Mouse (Mus musculus) heart, postnatal 36 days (tissue): ENCODE data around the gene H2afz. TPM values are rescaled to one million over a fixed set of nuclear protein-coding genes. Genes with fewer than 3 reads are reported as not detected.
A peak's percentile ranks its signal among the peaks of the same experiment; 100 is the strongest.

Experiments
- DNase-seq, 2 experiments: peaks; one replicate each; pipeline ENCODE4 v3.0.0; 2021 to 2022
- intact Hi-C: fragments of 180-260 bp; cut with DNase I; formaldehyde crosslinking; loops from one replicate; pipeline ENCODE4 v1.15.1; 2025
- total RNA-seq, 2 experiments: library from RNA; stranded (reverse); gene quantifications; 2 replicates each; pipeline ENCODE4 v1.2.3; 2021

Gene H2afz
- total RNA-seq, 2 experiments from 2014 or later = 60.4 to 61.0 TPM

DNA sequence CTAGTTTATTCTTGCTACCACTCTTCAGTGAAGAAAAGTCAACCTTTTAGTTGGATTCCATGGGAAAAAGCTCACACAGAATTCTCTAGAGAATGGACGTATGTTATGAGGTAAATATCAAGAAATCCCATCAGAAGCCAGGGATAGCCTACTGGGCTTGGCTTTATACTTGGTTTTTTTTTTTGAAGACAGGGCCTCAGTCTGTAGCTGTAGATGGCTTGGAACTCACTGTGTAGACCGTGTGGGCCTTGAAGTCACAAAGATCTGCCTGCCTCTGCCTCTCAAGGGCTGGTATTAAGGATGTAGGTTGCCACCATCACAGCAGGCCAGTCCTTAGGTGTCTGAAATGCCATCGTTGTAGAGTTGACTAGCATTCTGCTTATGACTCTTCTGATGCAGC, 1.7 kb upstream of the H2afz start:
- no peak for DNase-seq
- intact Hi-C loops = loop anchor here (5.0 kb wide), 1 partner anchor 665 kb away; the partner anchor contains the start of gene Eif4e

DNA sequence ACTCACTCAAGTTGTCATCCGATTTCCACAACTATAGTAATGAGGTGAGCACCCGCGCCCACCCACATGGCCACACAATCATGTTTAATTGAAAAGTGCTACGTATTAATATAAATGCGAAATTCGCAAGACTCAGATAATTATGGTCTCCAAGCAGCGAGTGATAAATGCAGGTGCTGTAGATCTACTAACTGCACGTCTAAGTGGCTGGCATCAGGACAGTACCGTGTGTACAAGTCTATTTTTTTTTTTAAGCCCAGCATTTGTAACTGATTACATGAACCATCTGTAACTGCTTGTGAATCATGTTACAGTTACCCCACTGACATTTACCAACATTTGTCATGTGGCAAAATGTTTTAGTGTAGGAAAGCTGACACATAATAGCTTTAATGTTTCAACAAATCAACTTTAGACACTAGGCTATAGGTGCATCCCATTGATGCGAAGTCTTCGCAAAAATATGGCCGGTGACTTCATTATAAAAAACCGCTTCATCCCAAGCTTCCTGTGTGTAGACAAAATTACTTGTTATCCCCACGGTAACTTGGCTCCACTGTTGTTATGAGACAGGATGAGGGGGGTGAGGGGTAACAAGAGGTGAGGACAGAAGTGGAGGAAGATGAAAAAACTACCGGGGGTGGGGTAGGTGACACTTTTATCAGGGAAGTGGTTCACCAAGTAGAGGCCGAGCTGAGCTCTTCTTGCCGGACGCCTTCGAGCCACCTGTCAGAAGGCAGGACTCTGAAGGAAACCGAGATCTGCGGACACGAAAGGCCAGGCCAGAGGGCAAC, 760 bp upstream of the H2afz start:
- intact Hi-C loops = loop anchor here (2.0 to 5.0 kb wide), 2 partner anchors 127 to 664 kb away; partner anchors contain the start of gene Eif4e
- DNase-seq = no peak

DNA sequence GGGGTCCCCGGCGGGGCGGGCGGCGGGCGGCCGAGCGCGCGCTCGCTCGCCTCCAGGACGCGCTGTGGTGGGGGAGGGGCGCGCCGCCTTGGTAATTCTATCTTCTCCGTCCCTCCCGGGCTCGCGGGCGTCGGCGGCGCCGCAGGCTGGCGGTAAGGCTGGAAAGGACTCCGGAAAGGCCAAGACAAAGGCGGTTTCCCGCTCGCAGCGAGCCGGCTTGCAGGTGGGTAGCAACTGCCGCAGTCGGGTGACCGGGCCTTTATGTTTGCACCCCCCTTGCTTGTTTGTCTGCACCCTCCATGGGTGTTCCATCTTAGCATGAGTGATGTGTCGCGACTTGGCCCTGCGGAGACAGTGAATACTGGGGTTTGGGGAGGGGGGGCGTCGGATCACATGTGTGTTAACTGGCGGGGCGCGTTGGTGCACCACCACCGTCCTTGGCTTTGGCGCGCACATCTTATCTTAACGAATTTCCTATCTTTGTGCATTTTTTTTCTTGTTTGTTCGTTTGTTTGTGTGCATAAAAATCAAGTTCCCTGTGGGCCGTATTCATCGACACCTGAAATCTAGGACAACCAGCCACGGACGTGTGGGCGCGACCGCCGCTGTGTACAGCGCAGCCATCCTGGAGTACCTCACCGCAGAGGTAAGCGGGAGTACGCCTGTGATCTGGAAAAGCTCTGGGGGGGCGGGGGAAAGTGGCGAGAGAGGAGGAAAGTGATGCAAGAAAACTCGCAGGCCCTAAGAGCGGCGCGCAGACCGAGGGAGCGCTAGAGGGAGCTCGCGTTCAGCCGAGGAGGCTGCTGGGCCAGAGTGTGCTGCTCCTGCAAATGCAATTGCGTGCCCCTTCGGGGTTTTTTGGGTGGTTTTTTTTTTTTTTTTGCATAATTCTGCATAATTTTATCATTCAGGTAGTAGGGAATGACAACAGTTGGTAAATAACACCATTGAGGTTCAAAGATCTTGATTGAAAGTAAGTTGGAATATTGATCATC, 998 bp downstream of the H2afz start:
- DNase-seq = peak; percentile 83 to 89
- intact Hi-C loops = loop anchor here (1.0 to 5.0 kb wide), 5 partner anchors 59 to 662 kb away; partner anchors contain the start of genes 1110002E22Rik, Adh5, Eif4e and Gm5105

GRCm38 (mm10) chr3:137867133-137867436, 2.8 kb downstream of the H2afz start:
- DNase-seq = no peak
- intact Hi-C loops = loop anchor here (1.0 to 5.0 kb wide), 4 partner anchors 51 to 575 kb away; partner anchors contain the start of genes 1110002E22Rik, Adh5, Gm5105 and Lamtor3

- intact Hi-C loops = loop anchor here (1.0 to 5.0 kb wide), 4 partner anchors 51 to 575 kb away; partner anchors contain the start of genes 1110002E22Rik, Adh5, Gm5105 and Lamtor3
- DNase-seq = peak; percentile 69 to 80
Measured at GRCm38 (mm10) chr3:137867437-137868093, 3.3 kb downstream of the H2afz start, which contains the start of gene Dnajb14. Gene Dnajb14, plus strand, starts transcription at chr3:137867675.

DNA sequence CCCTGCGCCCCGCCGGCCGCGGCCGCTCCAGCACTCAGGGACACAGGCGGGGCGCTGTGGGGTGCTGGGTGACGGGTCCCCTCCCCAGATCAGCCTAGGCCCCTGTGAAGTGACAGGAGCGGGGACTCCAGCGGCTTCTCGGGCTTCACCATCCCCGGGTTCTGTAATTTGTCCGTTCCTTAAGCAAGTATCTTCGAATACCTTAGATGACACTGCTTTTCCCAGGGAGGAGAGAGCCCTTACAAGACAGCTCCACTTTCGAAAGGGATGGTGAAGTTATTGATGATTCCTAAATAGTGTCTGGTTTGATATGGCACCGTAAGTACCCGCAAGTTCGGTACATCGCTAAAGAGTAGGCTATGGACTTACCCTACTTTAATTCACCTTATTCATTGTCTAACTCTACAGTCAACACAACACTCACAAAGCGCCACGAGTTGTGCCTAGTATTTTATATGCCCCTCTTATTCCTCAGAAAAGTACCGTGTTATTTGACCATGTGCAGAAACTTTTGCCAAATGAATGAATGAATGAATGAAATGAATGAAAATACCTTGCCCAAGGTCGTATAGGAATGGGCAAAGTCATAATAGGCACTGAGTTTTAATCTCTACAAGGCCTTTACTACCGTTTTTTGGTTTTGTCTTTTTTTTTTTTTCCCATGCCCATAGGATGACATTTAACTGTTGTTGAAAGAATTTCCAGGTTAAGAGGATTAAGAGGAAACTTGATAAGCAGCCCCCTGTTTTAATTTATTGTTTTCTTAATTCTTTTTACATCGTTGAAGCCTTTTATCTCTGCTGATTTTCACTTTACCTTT, 4.0 kb downstream of the H2afz start:
- intact Hi-C loops = loop anchor here (5.0 kb wide), 2 partner anchors 199 to 574 kb away; partner anchors contain the start of genes 1110002E22Rik, Adh5 and Gm5105
- DNase-seq = no peak

GRCm38 (mm10) chr3:137869395-137869794, 5.1 kb downstream of the H2afz start:
- DNase-seq = no peak
- intact Hi-C loops = loop anchor here (5.0 kb wide), 2 partner anchors 198 to 573 kb away; partner anchors contain the start of genes 1110002E22Rik, Adh5 and Gm5105

- no peak for DNase-seq
- intact Hi-C loops = no loop called here
Measured at GRCm38 (mm10) chr3:137879313-137879712, 15.0 kb downstream of the H2afz start.

DNA sequence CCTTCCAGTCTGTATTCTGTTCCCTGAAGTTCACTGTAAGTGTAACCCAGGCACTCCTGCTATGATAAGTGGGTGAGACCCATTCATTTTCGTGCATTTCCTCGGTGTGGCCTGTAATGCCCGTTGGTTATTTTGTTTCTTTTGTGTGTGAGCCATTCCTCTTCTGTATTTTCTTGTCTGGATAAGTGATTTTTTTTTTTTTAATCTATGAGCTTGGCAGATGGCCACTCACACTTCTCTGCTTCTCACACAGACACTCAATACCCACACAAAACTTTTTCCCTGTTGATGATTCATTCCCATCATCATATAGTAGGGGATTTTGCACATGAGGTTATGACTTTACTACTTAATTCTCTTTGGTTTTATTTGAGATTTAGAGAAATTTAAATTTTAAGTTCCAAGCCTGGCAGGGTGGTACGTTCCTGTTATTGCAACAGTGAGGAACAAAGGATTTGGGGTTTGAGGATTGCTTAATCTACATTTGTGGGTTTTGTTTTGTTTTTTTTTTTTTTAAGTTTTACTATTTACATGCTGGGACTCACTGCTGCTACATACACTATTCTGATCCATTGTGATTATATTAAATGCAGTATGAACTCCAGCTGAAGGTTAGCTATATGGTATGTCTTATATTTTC, 15.9 kb downstream of the H2afz start:
- no peak for DNase-seq
- intact Hi-C loops = no loop called here

GRCm38 (mm10) chr3:137881093-137881492, 16.8 kb downstream of the H2afz start:
- intact Hi-C loops = no loop called here
- no peak for DNase-seq

GRCm38 (mm10) chr3:137887961-137888360, 23.7 kb downstream of the H2afz start:
- intact Hi-C loops = no loop called here
- DNase-seq = no peak

DNA sequence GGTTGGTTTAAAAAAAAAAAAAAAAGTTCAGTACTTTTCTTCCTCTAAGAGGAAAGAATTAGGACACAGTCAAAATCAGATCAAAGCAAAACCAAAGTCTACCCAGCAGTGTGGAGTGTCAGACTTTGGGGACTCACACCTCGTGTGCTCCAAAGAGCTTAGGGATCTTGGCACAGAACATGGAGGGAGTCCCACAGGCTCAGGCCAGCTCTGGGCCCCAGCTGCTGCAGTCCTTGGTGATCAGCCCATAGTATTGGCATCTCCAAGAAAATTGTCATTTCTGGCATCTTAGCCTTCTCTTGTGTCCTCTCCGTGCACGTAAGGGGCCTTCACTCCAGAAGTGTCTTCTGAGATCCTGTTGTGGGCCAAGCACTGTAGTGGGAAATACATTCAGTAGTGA, 26.8 kb downstream of the H2afz start:
- DNase-seq = no peak
- intact Hi-C loops = loop anchor here (10.0 kb wide), 1 partner anchor 116 kb away; no protein-coding TSS in a partner anchor

- DNase-seq = no peak
- intact Hi-C loops = loop anchor here (10.0 kb wide), 1 partner anchor 117 kb away; no protein-coding TSS in a partner anchor
Measured at GRCm38 (mm10) chr3:137892118-137892517, 27.8 kb downstream of the H2afz start.

GRCm38 (mm10) chr3:137893789-137894188, 29.5 kb downstream of the H2afz start:
- DNase-seq = no peak
- intact Hi-C loops = loop anchor here (10.0 kb wide), 1 partner anchor 119 kb away; no protein-coding TSS in a partner anchor

DNA sequence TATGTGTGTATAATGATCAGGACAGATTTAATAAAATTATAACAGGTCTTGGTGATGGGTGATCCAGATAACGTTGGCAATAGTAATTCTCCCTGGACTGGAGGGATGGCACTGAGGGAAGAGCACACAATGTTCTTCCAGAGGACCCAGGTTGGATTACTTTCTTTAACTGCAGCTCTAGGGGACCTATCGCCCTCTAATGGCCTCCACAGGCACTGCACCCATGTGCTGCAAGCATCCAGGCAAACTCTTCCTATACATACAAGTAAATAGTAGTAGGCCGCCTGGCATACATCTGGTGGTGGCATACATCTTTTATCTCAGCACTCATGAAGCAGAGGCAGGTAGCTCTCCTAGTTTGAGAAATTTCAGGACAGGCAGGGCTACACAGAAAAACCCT, 30.9 kb downstream of the H2afz start:
- intact Hi-C loops = loop anchor here (10.0 kb wide), 1 partner anchor 120 kb away; no protein-coding TSS in a partner anchor
- no peak for DNase-seq

- intact Hi-C loops = loop anchor here (10.0 kb wide), 1 partner anchor 122 kb away; no protein-coding TSS in a partner anchor
- no peak for DNase-seq
Measured at GRCm38 (mm10) chr3:137896386-137896785, 32.1 kb downstream of the H2afz start.

GRCm38 (mm10) chr3:137896867-137897266, 32.6 kb downstream of the H2afz start:
- no peak for DNase-seq
- intact Hi-C loops = loop anchor here (10.0 kb wide), 1 partner anchor 122 kb away; no protein-coding TSS in a partner anchor

DNA sequence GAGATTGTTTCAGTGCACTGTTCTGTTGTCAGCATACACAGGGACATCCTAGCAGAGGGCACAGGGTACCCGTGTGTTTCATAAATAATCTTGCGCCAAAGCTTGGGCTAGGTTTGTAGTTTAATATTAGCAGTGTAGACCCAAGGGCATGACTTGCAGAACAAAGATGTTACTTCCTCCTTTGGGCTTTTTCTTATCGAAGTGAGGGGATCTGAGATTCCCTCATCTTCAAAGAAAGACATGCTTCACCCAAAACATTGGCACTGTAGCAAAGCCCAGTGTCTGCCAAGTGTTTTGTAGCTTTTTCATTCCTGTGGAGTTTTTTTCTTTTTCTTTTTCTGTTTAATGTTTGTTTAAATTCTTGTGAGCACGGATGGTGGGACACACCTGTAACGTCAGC, 33.4 kb downstream of the H2afz start:
- intact Hi-C loops = loop anchor here (10.0 kb wide), 1 partner anchor 123 kb away; no protein-coding TSS in a partner anchor

More for the DNA sequence above, 33.4 kb downstream of the H2afz start:
- no peak for DNase-seq
